Mouse (Mus musculus) MEL (cell line): Measurements from ENCODE around the gene Gm44805.

Experiments used
- CTCF ChIP-seq, 3 experiments: IDR thresholded peaks in 2 of 3; conservative IDR thresholded peaks in 1 of 3; 2 replicates each; pipeline ENCODE4 v1.5.1; 2011 to 2012; ENCODE audit warnings: low read length in 3 of 3, low read depth in 2 of 3, mild to moderate bottlenecking in 2 of 3, improper control_type of control experiment in 1 of 3, inconsistent platforms in 1 of 3, mixed read lengths in 1 of 3, moderate library complexity in 1 of 3; ENCODE audit not compliant: control insufficient read depth in 1 of 3, insufficient read depth in 1 of 3, poor library complexity in 1 of 3, severe bottlenecking in 1 of 3
- ELF1 ChIP-seq: IDR thresholded peaks from 2 replicates; pipeline ENCODE4 v1.6.1; 2014; ENCODE audit warnings: low read depth, mild to moderate bottlenecking, inconsistent platforms, low read length, improper control_type of control experiment, moderate library complexity
- EP300 ChIP-seq, 2 experiments: IDR thresholded peaks; 2 replicates each; pipeline ENCODE4 v1.6.1; 2011; ENCODE audit warnings: improper control_type of control experiment in 2 of 2, low read length in 2 of 2, low read depth in 1 of 2, mild to moderate bottlenecking in 1 of 2
- ETS1 ChIP-seq: IDR thresholded peaks from 2 replicates; pipeline ENCODE4 v1.6.1; 2012; ENCODE audit warnings: low read depth, mild to moderate bottlenecking, inconsistent platforms, low read length, improper control_type of control experiment, moderate library complexity
- MAFK ChIP-seq: IDR thresholded peaks from 2 replicates; pipeline ENCODE4 v1.6.1; 2011; ENCODE audit warnings: low read depth, mild to moderate bottlenecking, low read length, improper control_type of control experiment, borderline replicate concordance
- MAZ ChIP-seq: IDR thresholded peaks from 2 replicates; pipeline ENCODE4 v1.6.1; 2012; ENCODE audit warnings: low read depth, mild to moderate bottlenecking, inconsistent platforms, low read length, improper control_type of control experiment
- POLR2A ChIP-seq, 2 experiments: IDR thresholded peaks; 2 replicates each; pipeline ENCODE4 v1.6.1; 2011 to 2012; ENCODE audit warnings: low read length in 2 of 2, mild to moderate bottlenecking in 2 of 2, control low read depth in 1 of 2, improper control_type of control experiment in 1 of 2, low read depth in 1 of 2, moderate library complexity in 1 of 2; ENCODE audit not compliant: control insufficient read depth in 1 of 2, insufficient read depth in 1 of 2, poor library complexity in 1 of 2
- POLR2AphosphoS2 ChIP-seq: IDR thresholded peaks from 2 replicates; pipeline ENCODE4 v1.6.1; 2011; ENCODE audit warnings: low read length, improper control_type of control experiment
- SMC3 ChIP-seq: IDR thresholded peaks from 2 replicates; pipeline ENCODE4 v1.6.1; 2011; ENCODE audit warnings: low read depth, low read length, improper control_type of control experiment
- TBP ChIP-seq: IDR thresholded peaks from 2 replicates; pipeline ENCODE4 v1.8.0; 2011; ENCODE audit warnings: low read depth, low read length, improper control_type of control experiment
- UBTF ChIP-seq: IDR thresholded peaks from 2 replicates; pipeline ENCODE4 v1.6.1; 2012; ENCODE audit warnings: low read depth, mild to moderate bottlenecking, inconsistent platforms, low read length, improper control_type of control experiment, moderate library complexity, borderline replicate concordance; ENCODE audit not compliant: insufficient read depth
- USF1 ChIP-seq: IDR thresholded peaks from 2 replicates; pipeline ENCODE4 v1.6.1; 2014; ENCODE audit warnings: low read depth, mild to moderate bottlenecking, inconsistent platforms, low read length, improper control_type of control experiment, moderate library complexity

- no peak for TF ChIP-seq EP300 (IDR thresholded peaks at IDR 0.05; ENCODE audit: low read depth in 1 of 2, low read length in 2 of 2)
- no peak for TF ChIP-seq TBP
- TF ChIP-seq CTCF (IDR thresholded peaks at IDR 0.05 in 2 of 3, conservative IDR thresholded peaks at IDR 0.05 in 1 of 3; ENCODE audit: control insufficient read depth in 1 of 3, insufficient read depth in 1 of 3, low read depth in 2 of 3, low read length in 3 of 3, poor library complexity in 1 of 3, severe bottlenecking in 1 of 3): no peak
- TF ChIP-seq POLR2AphosphoS2: no peak
- no peak for TF ChIP-seq POLR2A (IDR thresholded peaks at IDR 0.05; ENCODE audit: control insufficient read depth in 1 of 2, insufficient read depth in 1 of 2, low read depth in 1 of 2, low read length in 2 of 2, poor library complexity in 1 of 2)
- TF ChIP-seq ETS1: no peak
- TF ChIP-seq MAFK: no peak
- no peak for TF ChIP-seq ELF1
- no peak for TF ChIP-seq UBTF
- no peak for TF ChIP-seq USF1
- TF ChIP-seq MAZ: no peak
- TF ChIP-seq SMC3: no peak
Measured at GRCm38 (mm10) chr7:19683771-19684201, 2.6 kb upstream of the Gm44805 start.
